Mouse (Mus musculus) testis, adult 2 months (tissue): ENCODE measurements around the gene Spc25.

Experiments
- CTCF ChIP-seq: fragments of 200-500 bp; IDR thresholded peaks from 2 replicates; pipeline ENCODE4 v1.5.1; 2012; ENCODE audit warnings: low read depth, mild to moderate bottlenecking, inconsistent platforms, low read length, moderate library complexity; ENCODE audit not compliant: control insufficient read depth, insufficient read depth, insufficient replicate concordance
- POLR2A ChIP-seq: fragments of 200-500 bp; IDR thresholded peaks from 2 replicates; pipeline ENCODE4 v1.6.1; 2012; ENCODE audit warnings: low read depth, mild to moderate bottlenecking, inconsistent platforms, low read length, moderate library complexity; ENCODE audit not compliant: control insufficient read depth

- TF ChIP-seq CTCF, result no peak
- TF ChIP-seq POLR2A, result no peak
These were observed 22.6 kb upstream of the Spc25 start for GRCm38 (mm10) chr2:69228635-69229034.
